Mouse (Mus musculus) lung, adult 2 months (tissue): ENCODE measurements around the gene Prdm2.

ENCODE experiments used
- CTCF ChIP-seq: fragments of 200-500 bp; IDR thresholded peaks from 2 replicates; pipeline ENCODE4 v1.5.1; 2011; ENCODE audit warnings: mild to moderate bottlenecking, low read length, control low read depth; ENCODE audit not compliant: insufficient read depth
- POLR2A ChIP-seq: fragments of 200-500 bp; IDR thresholded peaks from 2 replicates; pipeline ENCODE4 v1.6.1; 2011; ENCODE audit warnings: low read depth, mild to moderate bottlenecking, control low read depth, low read length, borderline replicate concordance; ENCODE audit errors: extremely low read depth

DNA sequence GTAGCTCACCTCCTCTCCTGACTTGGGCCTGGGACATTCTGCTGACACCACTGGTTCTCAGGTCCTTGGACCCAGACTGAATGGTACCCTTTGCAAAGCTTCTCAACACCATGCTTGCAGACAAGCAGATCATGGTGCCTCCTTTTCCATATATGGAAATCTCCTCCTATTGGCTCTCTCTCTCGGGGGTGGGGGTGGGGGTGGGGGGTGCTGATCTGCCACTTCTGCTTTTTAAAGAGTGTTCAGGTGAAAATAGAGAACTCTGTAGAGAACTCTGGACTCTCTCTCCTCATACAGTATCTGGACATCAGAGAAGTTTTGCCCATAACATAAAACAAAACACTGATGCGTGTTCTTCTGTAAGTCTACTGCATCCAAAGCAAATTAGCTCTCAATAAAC, 106.2 kb downstream of the Prdm2 start:
- TF ChIP-seq CTCF = no peak
- TF ChIP-seq POLR2A = no peak
